Mouse (Mus musculus): ENCODE results near the gene Ebf3.

Gene Ebf3

DNA sequence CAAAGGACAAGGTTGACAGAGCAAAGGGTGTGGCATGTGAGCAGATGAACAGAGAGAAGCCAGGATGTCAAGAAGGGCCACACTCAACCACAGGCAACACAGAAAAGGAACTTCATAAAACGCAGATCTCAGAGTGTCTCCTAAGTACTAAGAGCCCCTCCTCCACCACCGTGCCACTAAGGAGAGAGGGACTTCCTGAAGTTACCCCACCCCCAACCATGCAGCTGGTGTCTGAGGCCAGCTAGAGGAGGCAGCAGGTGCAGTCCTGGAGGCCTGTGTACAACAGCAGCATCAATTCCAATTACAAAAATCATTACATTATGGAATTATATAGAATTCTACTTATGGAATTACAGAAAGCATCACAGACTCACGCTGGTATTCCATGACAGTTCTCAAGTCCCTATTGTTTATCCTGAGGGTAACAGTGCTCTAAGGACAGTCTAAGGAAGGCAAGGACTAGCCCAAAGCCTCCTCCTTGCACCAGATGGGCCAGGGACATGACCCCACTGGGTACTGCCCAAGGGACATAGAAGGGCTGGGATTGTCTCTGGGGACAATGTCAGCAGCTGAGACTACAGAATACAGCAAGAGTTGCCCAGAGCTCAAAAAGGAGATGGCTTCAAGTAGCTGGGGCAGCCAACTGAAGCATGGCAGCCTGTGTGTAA is 24.8 kb downstream of the Ebf3 start:
- DNase-seq (ENCODE audit: low spot score), result no peak

DNA sequence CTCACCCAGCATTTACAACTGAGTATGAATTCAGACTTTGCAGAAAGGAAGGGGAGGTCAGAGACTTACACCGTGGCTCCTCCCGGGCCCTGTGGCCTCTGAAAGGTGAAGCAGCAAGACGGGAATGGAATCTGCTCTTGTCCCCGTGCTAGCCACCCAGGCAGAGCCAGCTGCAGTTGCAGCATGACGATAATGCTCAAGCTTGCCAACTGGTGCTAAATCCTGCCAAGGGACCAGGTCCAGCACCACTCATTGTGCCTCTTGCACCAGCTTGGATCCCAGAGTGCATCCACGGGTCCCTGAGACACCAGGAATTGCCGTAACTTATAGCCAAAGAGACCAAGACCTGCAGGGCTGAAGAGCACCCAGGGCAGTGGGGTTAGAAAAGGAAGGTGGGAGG is 36.1 kb downstream of the Ebf3 start:
- DNase-seq (ENCODE audit: low spot score), result no peak

DNA sequence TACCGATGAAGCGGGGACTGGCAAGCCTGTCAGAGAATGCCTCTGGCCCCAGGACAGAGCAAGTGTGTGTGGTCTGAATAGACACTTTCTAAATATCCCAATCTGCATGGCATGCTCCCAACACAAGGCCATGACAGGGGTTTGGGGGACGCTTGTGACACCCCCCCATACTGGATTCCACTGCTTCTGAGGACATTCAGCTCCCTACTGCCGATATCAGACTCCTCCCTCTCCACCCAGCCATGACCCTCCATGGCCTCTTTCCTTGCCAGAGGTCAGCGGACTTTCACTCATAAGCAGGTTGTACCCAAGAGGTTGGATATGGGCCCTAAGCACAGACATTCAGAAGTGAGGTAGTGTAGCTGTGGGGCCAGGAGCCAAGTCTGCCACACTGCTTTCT is 36.5 kb downstream of the Ebf3 start:
- no peak for DNase-seq (ENCODE audit: low spot score)

DNA sequence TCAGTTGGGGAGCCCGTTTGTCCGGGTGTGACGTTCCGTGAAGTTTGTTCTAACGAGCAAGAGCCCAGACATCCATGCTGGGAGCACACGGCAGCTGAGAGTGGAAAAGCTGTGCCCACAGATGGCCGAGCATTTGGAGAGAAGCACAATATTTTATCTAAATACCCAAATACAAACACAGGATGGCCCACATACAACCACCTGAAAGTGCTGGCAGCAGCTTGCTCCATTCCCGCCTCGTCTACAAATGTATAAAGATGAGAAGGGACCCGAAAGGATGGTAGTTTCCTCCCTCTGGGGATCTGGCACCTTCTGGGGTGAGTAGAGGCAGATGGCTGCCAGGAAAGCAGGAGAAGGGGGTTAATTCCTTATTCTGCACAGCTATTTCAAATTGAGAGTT is 42.0 kb downstream of the Ebf3 start:
- no peak for DNase-seq (ENCODE audit: low spot score)

DNA sequence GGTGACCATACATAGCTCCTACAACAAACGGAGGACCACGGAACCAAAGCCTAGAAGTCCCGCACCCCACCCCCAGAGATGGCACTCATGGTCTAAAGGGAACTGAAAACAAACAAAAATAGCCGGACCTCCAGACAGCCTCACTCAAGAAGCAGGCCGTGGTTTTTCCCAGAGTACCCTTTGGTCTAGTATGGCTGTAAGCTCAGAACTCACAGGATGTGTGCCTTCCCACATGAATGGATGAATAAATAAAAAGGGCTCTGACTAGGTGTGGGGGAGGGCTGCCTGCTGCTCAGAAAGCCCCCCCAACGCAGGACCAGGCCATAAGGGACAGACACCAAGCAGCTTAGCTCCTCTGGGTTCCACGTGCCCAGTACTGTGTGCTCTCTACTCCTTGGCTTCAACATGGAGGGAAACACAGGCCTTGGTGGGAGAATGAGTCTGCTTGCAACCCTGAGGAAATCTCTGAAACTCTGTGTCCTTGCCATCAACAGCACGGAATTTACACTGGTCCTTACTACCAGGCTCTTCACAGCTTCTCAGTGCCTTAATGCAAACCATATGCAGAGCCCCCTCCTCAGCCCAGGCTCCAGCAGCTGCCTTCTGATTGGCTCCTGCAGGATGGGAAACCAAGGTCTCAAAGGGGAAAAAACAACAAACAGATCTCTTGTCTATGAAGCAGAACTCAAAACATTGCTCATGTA is 45.6 kb downstream of the Ebf3 start:
- DNase-seq (ENCODE audit: low spot score), result no peak

DNA sequence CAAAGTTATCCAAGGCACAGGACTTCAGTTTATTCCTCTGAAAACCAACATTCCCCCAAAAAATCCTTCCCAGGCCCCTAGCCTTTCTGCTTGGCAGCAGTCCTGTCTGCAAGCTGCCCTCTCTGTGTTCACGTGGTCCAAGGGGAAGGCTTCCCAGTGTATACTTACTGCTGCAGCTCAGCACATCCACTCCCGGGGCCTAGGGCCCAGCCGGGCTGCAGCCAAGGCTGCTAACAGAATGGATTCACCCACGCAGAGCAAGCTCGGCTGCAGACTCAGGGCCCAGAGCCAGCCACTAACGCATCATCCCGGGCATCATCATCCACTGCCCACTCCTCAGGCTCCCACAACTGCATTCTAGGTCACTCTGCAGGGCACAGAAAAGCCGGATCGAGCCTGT is 46.8 kb downstream of the Ebf3 start:
- no peak for DNase-seq (ENCODE audit: low spot score)

DNA sequence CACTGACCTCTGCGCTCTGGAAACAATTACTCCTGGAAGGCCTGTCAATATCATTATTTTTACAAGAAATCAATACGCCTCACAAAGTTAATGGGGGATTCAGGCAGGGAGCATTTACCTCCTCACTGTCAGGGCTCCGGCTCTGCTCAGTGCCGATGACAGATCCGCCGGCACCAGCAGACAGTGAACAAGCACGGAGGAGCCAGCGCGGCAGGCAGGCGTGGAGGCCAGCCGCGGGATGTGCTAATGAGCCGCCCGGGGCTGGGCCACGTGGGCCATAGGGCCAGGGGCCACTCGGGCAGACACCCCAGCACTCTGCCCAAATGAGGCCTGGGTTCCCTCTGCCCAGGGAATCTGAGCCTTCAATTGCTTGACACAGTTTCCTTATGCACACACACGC is 47.7 kb downstream of the Ebf3 start:
- DNase-seq (ENCODE audit: low spot score), result no peak

DNA sequence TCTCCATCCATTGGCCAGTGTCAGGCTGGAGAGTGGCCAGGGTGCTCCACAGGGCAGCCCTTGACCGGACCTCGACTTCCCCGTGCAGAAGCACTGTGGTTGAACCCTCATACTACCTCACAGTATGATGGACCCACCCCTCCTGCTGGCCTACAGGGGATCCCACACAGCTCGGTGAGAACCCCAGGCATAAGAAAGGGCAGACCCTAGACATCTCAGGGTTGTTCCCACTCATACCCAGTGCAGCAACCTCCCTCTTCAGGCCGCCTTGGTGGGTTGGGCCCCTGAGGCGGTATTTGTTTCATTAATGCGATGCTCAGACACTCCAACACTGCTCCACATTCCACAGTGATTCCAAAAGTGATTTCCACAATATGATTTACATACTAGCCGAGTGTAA is 51.9 kb downstream of the Ebf3 start:
- DNase-seq (ENCODE audit: low spot score), result no peak

DNA sequence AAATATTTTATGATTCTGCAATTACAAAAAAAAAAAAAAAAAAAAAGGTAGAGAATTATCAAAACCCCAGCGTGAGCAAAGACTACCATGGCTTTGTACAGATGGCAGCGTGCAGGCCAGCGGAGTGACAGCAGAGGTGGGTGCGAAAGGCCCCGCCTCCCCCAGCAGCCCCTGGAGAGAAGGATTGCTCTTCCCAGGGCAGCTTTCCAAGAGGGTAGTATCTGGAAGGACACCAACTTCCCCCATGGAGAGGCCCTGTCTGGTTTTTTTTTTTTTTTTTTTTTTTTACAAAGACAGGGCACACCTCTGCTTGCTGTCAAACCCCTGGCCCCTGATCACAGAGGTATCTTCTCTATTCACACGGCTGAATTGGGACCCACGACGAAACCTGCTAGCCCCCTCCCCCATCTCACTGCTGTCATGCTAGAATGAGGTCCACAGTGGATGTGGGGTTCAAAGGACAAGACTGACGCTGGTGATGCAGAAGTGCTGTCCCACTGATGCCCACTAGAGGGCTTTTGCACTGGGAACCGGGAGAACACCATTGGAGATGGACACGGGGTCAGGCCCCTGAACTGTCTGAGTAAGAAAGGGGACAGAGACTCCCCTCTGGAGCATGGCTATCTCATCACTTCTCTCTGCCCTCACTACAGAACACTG is 67.9 kb downstream of the Ebf3 start:
- DNase-seq (ENCODE audit: low spot score), result peak; percentile 75

DNA sequence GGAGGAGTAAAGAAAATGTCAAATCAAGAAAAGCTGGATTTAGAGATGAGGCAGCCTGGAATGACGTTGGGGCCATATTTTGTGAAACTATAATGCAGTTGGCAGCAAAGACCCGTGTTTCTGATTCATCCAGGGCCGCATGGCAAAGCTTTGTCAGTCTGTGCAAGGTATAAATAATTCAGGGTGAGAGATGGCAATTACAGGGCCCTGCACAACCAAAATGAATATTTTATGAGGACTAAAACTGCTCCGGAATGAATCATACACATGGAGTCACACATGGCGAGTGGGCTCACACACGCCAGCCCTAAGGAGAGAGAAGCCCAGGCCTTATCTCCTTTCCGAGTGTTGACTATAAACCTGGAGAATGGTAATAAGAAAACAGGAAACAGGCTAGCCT is 69.4 kb downstream of the Ebf3 start:
- no peak for DNase-seq (ENCODE audit: low spot score)

DNA sequence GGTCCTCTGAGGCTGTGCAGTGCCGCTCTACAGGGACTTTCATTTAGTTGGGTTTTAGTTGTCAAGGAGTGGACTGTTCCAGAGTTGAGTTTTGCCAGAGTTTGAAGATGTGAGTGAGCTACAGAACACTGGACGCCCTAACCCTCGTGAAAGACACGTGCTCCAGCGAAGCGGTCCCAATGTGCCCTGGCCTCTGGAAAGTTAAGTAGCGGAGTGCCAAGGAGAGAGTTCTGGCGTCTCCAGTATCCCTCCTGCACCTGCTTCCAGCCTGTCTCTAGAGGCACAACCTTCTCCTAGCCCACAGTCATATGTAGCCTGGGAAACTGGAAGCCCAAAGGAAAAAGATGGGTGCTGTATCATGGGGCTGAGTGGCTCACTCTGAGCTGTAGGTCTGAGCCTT is 73.8 kb downstream of the Ebf3 start:
- no peak for DNase-seq (ENCODE audit: low spot score)

DNA sequence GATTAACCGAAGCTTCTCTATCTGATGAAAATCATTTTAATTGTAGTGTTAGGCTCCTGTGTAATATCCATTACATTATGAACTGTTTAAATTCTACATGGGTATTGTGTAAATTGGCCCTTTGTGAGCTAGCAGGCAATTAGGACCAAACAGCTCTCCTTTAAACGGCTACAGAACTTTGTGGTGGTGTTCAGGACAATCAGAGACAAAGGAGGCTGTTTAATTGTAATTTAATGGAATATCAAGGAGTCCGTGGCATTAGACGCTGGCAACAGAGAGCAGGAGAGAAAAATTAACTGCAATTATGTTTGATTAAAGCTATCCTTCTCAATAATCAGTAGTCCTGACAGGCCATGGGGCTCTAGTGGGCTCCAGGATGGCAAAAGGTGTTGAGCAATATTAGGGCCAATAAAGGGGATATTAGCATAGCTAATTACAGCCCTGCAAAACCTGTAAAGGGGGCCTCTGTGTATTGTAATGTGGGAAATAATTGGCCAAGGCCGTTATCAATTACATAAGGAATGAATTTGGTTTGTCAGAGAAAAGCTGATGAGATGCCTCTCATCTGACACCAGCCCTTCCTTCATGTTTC is 74.6 kb downstream of the Ebf3 start:
- no peak for DNase-seq (ENCODE audit: low spot score)

DNA sequence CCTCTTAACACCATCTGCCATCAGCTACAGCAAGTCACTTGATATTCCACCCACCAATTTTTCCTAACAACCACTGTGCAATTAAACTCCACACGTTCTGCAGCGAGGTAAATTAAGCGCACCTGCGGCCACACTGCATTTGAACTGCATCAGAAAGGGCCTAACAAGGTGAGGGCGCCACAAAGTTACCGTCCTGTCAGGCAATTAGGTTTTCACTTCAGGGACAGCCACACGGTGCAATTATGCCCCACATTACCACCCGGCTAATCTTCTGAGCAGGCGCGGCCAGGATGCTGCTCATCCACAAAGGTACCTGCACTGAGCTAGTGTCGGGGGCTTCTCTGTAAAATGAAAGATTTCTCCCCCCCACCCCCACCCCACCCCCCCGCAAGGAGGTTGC is 76.8 kb downstream of the Ebf3 start:
- DNase-seq (ENCODE audit: low spot score), result no peak

DNA sequence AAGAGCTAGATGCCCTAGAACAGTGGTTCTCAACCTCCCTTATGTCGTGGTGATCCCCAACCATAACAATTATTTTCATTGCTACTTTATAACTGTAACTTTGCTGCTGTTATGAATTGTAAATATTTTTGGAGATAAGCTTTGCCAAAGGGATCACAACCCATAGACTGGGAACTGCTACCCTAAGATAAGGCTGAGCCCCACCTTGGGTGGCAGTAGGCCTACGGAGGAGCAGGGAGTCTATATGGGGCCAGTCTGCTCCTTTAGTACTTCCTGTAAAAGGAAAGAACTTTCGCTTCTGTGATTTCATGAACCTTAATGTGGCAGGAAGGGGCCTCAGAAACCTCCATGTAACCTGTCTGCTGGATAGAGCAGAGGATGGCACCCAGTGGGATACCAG is 90.4 kb downstream of the Ebf3 start:
- DNase-seq (ENCODE audit: low spot score), result no peak

DNA sequence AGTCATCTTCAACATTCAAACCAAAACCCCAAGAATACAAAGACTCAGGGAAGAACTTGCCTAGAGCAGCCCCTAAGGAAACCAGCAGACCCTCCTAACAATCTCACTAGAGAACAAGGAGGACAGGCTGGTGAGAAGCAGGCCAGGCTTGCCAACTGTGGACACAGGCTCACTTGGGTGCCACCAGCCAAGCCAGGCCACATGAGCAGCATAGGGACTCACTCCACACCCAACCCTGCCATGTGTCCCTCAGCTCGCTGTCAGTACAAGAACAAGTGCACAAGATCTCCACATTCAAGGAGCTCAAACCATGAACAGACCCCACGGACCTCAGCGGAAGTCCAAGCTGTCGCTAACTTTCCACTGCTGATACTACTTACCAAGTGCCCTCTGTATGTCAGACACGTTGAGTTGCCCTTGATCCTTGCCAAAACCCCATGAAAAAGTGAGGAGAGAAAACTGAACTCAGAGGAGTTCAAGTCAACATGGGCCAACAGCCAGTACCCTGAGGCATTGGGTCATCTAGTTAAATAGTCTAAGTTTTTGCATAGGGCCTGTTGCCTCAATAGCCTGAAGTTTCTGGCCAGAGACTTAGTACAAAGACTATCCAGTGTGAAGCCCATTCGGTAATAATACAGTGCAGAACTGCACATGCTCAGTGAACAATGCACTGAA is 91.3 kb downstream of the Ebf3 start:
- no peak for DNase-seq (ENCODE audit: low spot score)

DNA sequence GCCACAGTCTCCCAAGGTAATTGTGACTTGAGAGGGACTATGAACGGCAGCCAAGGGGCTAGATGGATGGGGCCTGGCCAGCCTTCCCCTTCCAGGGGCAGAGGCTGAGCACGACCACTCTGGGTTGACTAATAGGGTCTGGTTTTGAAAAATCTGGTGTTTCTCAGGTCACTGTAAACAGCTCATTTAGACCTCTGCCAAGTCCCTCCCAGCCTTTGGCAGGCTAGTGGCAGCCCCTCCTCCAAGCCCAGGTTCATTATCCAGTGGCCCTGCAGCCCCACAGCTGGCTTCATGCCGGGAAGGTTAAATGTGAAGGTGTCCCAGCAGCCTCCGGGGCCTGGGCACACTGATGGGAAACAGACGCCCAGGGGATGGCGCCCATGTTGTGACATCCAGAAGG is 92.6 kb downstream of the Ebf3 start:
- no peak for DNase-seq (ENCODE audit: low spot score)

DNA sequence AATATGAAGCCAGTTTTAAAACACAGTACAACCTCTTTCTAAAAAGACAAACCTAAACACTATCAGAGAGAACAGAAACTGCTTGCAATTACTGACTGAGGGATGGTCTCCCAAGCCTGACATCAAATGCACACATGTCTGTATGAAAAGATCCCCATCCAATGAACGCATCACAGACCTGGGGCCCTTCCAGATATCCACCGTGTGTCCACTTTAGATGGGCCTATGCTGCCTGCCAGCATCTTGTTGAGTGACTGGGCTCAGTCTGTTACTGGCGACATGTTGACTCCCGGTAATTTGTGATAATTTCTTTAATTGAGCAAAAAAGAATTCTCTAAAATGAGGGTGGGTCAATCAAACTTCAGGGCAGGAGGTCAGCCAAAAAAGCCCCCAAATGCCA is 93.8 kb downstream of the Ebf3 start:
- DNase-seq (ENCODE audit: low spot score), result no peak

DNA sequence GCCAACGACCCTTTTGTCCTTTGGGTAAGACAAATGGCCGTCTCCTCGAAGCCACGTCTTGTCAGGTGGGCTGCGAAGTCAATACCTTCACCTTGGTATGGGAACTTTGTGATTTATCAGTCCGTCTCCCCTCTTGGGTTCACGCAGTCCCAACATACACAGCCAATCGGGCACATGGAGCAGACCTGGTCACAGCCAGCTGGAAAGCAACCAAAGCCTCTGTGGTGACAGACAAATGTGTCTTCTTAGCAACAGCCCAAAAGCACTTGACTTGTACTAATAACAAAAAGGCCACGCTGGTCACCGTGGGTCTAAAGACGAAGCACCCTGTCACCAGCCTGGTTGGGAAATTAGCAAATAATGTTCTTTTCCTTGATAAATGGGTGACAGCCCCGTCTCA is 95.5 kb downstream of the Ebf3 start:
- no peak for DNase-seq (ENCODE audit: low spot score)

DNA sequence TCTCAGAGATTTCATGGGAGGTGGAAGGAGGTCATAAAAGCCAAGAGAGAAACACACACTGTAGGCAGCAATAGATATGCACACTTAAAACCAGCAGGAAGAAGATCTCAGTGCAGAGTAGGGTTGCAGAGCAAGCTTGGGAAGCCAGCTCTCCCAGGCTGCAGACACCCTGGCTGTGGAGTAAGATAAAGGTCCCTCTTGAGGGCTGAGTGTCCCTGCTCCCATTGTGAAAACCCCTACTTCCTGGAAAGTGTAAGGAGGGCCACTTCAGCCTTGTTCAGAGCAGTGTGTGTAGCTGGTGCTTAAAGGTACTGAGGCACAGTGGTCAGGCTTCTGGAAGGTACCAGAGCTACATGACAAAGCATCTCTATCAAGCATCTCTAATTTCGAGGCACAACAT is 100.8 kb downstream of the Ebf3 start:
- no peak for DNase-seq (ENCODE audit: low spot score)

DNA sequence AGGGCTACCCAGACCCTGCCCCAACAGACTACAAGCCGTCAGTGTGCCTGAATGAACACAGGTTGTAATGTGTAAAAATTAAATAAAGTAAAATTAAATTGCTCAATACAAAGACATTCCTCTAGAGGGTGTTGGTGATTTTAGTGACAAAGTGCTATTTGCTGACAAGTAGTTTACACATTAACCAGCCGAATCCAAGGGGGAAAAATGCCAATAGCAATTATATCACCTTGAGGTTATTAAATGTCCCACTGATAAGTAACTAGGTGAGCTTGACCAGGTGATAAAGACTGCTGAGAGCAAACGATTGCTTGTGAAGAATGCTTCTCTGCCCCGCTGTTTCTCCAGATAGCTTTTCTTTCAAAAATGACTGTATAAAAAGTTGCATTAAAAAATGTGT is 102.9 kb downstream of the Ebf3 start:
- no peak for DNase-seq (ENCODE audit: low spot score)

DNA sequence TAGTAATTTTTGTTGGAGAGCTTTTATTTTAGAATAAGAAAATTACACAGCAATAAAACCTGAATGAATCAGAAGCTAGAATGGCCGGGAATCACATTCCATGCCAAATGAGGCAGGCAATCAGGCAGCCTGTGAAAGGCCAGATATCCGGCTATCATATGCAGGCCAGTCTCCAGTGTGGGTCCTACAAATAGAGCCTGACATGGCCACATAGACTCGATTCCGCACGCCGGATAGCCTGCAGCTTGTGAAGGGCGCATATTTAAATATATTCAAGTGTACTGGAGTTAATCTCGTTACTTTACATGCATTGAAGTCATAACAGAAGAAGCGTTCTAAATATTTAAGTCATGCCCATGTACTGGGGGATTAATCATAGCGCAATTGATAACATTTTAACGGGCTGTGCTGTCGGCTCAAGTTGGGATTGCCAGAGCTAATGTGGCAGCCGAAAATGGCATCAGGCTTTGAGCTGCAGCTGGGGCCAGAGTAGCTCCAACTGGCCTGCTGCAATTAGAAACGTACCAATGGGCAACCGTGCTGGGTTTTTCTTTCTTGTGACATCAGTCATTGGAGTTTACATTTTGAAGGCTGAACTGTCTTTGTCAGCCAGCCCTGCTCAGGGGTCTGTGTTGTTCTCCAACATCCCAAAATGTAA is 104.4 kb downstream of the Ebf3 start:
- DNase-seq (ENCODE audit: low spot score), result no peak

DNA sequence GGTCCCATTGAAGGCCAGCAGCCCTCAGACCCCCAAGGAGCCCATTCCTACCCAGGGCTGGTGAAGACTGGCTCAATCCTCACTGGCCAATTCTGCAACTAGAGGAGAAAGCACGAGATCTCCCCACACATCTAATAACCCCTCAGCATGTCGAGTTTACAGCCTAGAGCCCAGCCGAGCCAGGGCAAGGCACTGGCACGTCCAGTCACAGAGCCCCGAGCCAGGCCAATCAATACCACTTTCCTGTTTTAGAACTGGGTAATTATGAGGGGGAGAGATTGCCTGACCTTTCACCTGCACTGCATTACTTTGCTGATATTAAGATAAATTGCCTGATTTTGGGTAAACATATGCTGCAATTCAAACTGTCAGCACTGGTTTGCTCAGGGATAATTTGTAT is 105.7 kb downstream of the Ebf3 start:
- DNase-seq (ENCODE audit: low spot score), result no peak
